Mouse (Mus musculus) kidney, adult 9 months (tissue): ENCODE data around the gene Adipor2.

ENCODE experiments used
- DNase-seq: peaks from one replicate; pipeline ENCODE4 v3.0.0; 2022

Gene Adipor2

DNA sequence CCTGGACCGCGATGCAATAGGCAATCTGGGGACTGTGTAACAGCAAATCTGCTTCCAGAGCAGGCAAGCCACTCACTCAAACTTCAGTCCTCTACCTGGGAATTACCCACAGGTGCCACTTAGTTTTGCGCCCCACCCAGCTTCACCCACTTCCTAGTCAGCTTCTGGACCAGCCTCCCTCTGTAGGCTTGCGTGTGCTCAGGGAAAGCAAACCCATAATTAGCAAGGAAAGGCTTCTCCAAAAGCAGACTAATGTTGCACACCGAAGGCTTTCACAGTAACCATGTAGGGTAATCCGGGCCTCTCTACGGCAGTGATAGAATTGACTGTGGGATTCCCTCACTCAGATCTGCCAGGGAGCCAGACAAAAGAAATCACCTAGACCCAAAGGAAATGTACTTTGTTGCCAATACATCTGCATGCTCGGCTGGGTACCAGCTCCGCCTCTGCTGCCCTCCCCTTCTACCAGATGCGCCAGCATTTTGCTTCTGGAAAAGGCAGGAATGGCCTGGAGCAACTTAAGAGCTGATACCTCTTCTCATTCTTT is 109.6 kb downstream of the Adipor2 start:
- no peak for DNase-seq

DNA sequence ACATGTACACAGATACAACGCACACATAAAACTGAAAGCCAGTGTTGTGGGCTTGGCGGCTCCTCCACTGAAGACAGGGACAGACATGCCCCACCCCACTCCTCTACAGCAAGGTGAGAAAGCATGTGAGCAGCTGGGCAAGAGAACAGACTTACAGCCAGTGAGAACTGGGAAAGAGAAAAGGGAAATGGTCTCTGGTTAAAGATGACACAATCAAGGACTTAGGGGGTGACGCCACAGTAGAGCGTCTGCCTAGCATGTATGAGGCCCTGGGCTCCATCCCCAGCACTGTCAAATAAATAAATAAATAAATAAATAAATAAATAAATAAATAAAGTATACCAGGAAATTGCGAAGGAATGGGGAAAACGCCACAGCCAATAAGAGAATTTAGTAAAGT is 114.2 kb downstream of the Adipor2 start:
- DNase-seq, result no peak
